Mouse (Mus musculus) stomach, embryonic 15.5 days (tissue): ENCODE results near the gene Mnd1. TPM values are rescaled to one million over a fixed set of nuclear protein-coding genes. Genes with fewer than 3 reads are reported as not detected.
A peak's percentile ranks its signal among the peaks of the same experiment; 100 is the strongest.

ENCODE experiments used
- ATAC-seq: fragments of 200-750 bp; cut with Nextera tagmentation; 2 replicates; pipeline ENCODE4 v1.8.0; 2017; ENCODE audit warnings: low read depth, moderate number of reproducible peaks, moderate TSS enrichment; ENCODE audit not compliant: insufficient read depth, low FRiP score
- H3K27ac ChIP-seq: fragments of 300-500 bp; sonication (generic); 2 replicates; pipeline ENCODE4 v1.5.1; 2015; ENCODE audit warnings: mild to moderate bottlenecking, inconsistent platforms
- H3K27me3 ChIP-seq: fragments of 300-500 bp; sonication (generic); replicated peaks from 2 replicates; pipeline ENCODE4 v1.6.1; 2015; ENCODE audit warnings: inconsistent platforms
- H3K36me3 ChIP-seq: fragments of 300-500 bp; sonication (generic); 2 replicates; pipeline ENCODE4 v1.6.1; 2015; ENCODE audit warnings: inconsistent platforms
- H3K4me1 ChIP-seq: fragments of 300-500 bp; sonication (generic); 2 replicates; pipeline ENCODE4 v1.6.1; 2015; ENCODE audit warnings: inconsistent platforms
- H3K4me2 ChIP-seq: fragments of 300-500 bp; sonication (generic); 2 replicates; pipeline ENCODE4 v1.6.1; 2015; ENCODE audit warnings: mild to moderate bottlenecking, inconsistent platforms
- H3K4me3 ChIP-seq: fragments of 300-500 bp; sonication (generic); replicated peaks from 2 replicates; pipeline ENCODE4 v1.5.1; 2015; ENCODE audit warnings: inconsistent platforms
- H3K9ac ChIP-seq: fragments of 300-500 bp; sonication (generic); 2 replicates; pipeline ENCODE4 v1.6.1; 2015; ENCODE audit warnings: inconsistent platforms
- H3K9me3 ChIP-seq: fragments of 300-500 bp; sonication (generic); 2 replicates; pipeline ENCODE4 v1.6.1; 2016; ENCODE audit warnings: inconsistent platforms
- WGBS: fragments of 180-500 bp; shearing (Covaris S2); methylation state at CpG from one replicate; pipeline ENCODE4 v1.1.7; 2015; 5-methylcytosine and 5-hydroxymethylcytosine counted together
- polyA plus RNA-seq: library from polyadenylated mRNA; unstranded; fragments of >200 nt; fragmentation: Nextera tagmentation; extraction: Ambion mirVana; gene quantifications from 2 replicates; pipeline ENCODE4 v1.2.1, GENCODE M21; 2015

Gene Mnd1
- polyA plus RNA-seq, 1 experiment from 2014 or later, result 12.7 TPM

DNA sequence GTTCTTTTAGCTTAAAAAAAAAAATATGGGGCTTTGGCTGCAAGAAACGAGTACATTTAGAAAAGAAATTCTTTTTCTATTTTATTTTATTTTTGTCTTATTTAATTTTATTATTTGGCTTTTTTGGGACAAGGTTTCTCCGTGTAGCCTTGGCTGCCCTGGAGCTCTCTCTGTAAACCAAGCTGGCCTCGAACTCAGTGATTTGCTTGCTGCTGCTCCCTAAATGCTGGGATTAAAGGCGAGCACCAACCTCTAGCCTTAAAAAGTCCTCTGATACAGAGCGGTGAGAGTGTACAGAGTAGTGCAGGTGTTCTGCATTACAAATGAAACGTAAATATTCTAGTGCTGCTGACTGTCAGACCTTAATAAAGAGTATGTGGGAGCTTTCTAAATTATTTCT is 519 bp upstream of the Mnd1 start:
- Histone ChIP-seq H3K4me3 (no peak overlapping the region; the same call in 1 of the 2 replicates), H3K4me2 (peak overlapping the region; percentile 100; the same call in 1 of the 2 replicates), H3K36me3 (no peaks in the 10 kb centered on the region), H3K9me3 (no peaks in the 10 kb centered on the region), H3K27ac (peak overlapping the region; percentile 74; the same call in 1 of the 2 replicates), H3K27me3 (no peaks in the 10 kb centered on the region), H3K4me1 (peaks cover 4% of the 10 kb centered on the region; the same call in 1 of the 2 replicates), H3K9ac (no peak overlapping the region)
- no peak for ATAC-seq
- 34% methylated on average over 6 of the region's 6 CpGs for WGBS

DNA sequence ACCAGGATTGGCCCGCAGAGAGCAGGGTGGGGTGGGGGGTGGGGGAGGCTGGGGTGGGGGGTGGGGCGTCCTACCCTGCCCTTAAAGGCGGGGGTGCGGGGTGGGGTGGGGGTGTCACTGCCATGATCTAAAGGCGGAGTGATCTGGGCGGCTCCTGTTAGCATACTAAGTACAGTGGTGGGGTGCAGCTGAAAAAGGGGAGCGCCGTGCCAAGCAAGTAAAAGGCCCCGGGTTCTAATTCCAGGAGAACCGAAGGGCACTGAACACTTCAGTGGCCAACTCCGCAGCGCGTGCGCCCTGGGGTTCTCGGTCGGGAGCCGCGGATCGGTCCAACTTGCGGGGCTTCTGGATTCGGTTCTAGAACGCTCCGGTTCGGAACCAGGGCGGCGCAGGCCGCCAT is 440 bp downstream of the Mnd1 start:
- ATAC-seq, result peak; percentile 15
- H3K36me3 ChIP-seq, result no peaks in the 10 kb centered on the region
- WGBS, result 1% methylated on average over 27 of the region's 27 CpGs
- H3K27ac ChIP-seq, result peak overlapping the region; percentile 74
- H3K4me1 ChIP-seq, result peaks cover 4% of the 10 kb centered on the region; the same call in 1 of the 2 replicates
- no peaks in the 10 kb centered on the region for H3K27me3 ChIP-seq
- peak overlapping the region; percentile 48; the same call in 1 of the 2 replicates for H3K9ac ChIP-seq
- peak overlapping the region; percentile 100 for H3K4me2 ChIP-seq
- no peaks in the 10 kb centered on the region for H3K9me3 ChIP-seq
- peak overlapping the region; percentile 61 for H3K4me3 ChIP-seq

DNA sequence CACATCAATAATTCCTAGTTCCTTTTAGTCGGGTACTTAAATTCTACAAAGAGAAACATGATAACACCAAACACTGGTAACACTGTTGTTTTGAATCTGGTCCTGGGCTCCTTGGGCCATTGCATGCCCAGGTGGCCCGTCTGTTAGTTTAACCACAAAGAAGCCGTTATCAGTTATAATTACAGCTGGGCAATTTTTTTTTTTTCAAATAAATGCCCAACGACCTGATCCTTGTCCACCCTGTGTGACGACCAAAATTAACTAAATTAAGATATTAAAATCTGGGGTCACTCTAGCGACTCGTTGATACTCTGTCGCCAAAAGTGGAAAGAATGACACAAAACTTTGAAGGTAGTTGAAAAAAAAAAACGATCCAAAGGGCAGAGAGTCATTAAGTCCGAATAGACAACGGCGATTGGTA is 855 bp downstream of the Mnd1 start:
- no peak for ATAC-seq
- peak overlapping the region; percentile 100 for H3K4me2 ChIP-seq
- peaks cover 4% of the 10 kb centered on the region; the same call in 1 of the 2 replicates for H3K4me1 ChIP-seq
- peak overlapping the region; percentile 61 for H3K4me3 ChIP-seq
- no peaks in the 10 kb centered on the region for H3K9me3 ChIP-seq
- peak overlapping the region; percentile 4; the same call in 1 of the 2 replicates for H3K27ac ChIP-seq
- no peaks in the 10 kb centered on the region for H3K36me3 ChIP-seq
- WGBS, result 11% methylated on average over 12 of the region's 12 CpGs
- no peak overlapping the region for H3K9ac ChIP-seq
- no peaks in the 10 kb centered on the region for H3K27me3 ChIP-seq

DNA sequence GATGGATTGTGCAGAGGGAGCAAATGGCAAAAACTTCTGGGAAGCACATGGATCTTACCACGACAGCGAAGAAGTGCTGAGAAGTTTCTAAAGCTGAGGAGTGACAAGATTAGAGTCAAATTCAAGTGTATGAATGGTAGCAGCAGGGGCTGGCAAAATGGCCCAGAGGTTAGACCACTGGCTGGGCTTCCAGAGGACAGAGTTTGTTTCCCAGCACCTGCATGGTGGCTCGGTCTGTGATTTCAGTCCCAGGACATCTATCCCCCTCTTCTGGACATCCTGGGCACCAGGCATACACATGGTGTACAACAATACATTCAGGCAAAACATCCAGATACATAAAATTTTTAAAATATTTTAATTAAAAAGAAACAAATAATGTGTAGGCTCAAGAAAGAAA is 5.8 kb downstream of the Mnd1 start:
- H3K4me2 ChIP-seq, result no peak overlapping the region
- no peaks in the 10 kb centered on the region for H3K36me3 ChIP-seq
- H3K4me3 ChIP-seq, result no peak overlapping the region
- ATAC-seq, result no peak
- H3K4me1 ChIP-seq, result peaks cover 4% of the 10 kb centered on the region; the same call in 1 of the 2 replicates
- 88% methylated on average over 3 of the region's 3 CpGs for WGBS
- no peak overlapping the region for H3K27ac ChIP-seq
- H3K27me3 ChIP-seq, result no peaks in the 10 kb centered on the region
- no peaks in the 10 kb centered on the region for H3K9me3 ChIP-seq
- no peak overlapping the region for H3K9ac ChIP-seq

DNA sequence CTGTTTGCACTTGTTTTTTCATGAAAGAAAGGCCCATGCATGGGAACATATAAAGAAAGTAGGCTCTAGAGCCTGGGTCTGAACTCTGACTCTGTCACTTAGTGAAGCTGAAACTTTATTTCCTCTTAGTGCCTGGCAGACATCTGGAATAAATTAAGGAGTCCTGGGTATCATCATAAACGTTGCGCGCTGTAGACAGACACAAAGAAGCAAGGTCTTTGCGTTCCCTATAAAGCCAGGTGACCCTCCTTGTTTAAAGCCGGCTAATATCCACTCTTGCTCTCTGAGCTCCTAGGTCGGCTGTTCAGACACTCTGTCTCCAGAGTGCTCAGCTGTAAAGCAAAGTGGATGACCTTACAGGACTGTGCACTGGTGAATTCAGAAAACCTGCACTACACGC is 14.6 kb downstream of the Mnd1 start:
- no peaks in the 10 kb centered on the region for H3K27me3 ChIP-seq
- H3K36me3 ChIP-seq, result no peaks in the 10 kb centered on the region
- no peak overlapping the region for H3K9ac ChIP-seq
- H3K27ac ChIP-seq, result no peak overlapping the region
- H3K9me3 ChIP-seq, result no peaks in the 10 kb centered on the region
- no peak overlapping the region for H3K4me2 ChIP-seq
- H3K4me1 ChIP-seq, result no peaks in the 10 kb centered on the region
- H3K4me3 ChIP-seq, result no peak overlapping the region
- ATAC-seq, result no peak
- 53% methylated on average over 7 of the region's 7 CpGs for WGBS

DNA sequence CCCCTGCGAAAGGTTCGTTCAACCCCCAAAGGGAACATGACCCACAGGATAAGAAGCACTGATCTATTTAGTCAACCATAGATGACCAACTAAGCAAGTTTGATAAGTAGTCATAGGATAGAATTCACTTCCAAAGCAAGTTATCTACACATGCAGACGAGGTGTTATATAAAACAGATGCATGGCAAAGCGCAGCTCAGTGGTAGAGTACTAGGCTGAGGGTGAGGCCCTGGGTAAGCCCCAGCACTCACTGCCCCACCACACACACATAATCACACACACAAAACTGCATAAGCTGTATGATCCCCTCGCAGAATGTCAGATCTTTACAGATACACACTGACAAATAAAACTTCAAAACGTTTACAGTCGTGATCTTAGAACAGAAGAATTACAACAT is 19.1 kb downstream of the Mnd1 start:
- Histone ChIP-seq H3K4me3 (no peak overlapping the region), H3K4me2 (no peak overlapping the region), H3K27me3 (no peaks in the 10 kb centered on the region), H3K27ac (no peak overlapping the region), H3K36me3 (no peaks in the 10 kb centered on the region), H3K9ac (no peak overlapping the region), H3K9me3 (no peaks in the 10 kb centered on the region), H3K4me1 (no peaks in the 10 kb centered on the region)
- ATAC-seq, result no peak
- WGBS, result 70% methylated on average over 7 of the region's 7 CpGs

DNA sequence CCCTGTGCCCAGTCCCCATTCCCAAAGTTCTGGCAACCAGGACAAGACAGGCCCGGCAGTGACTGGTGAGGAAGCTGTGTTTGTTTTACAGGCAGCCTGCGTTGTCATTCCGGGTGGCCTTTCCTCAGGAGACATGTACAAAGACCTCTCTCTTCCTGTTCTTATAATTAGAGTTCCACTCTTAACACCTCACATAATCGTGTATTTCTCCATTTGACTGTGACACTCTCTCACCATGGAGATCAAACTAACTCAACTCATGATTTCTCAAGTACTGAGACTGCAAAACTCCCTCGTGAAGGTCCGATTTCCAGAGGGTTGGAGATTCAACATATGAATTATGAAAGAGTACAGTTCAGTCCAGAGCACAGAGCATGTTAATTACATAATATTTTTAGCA is 19.7 kb downstream of the Mnd1 start:
- no peaks in the 10 kb centered on the region for H3K9me3 ChIP-seq
- H3K4me3 ChIP-seq, result no peak overlapping the region
- H3K27me3 ChIP-seq, result no peaks in the 10 kb centered on the region
- ATAC-seq, result no peak
- H3K4me1 ChIP-seq, result no peaks in the 10 kb centered on the region
- no peak overlapping the region for H3K27ac ChIP-seq
- 0 out of 2 replicates have a peak overlapping the region, but pooled peaks have one; percentile 22 for H3K4me2 ChIP-seq
- WGBS, result 61% methylated on average over 6 of the region's 6 CpGs
- H3K9ac ChIP-seq, result no peak overlapping the region
- H3K36me3 ChIP-seq, result no peaks in the 10 kb centered on the region

DNA sequence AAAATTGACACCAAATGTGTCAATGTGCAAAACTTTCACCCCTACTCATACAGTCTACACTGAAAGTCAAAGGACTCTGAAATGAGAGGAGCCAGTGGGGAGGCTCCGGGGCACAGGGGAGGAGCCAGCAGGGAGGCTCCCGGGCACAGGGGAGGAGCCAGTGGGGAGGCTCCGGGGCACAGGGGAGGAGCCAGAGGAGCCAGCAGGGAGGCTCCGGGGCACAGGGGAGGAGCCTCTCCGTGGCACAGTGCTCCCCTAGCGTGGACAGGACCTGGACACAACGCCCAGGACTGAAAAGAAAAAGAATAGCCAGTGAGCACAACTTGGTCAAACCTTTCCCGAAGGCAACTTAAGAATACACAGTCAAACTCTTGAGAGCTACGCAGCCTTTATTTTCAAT is 20.2 kb downstream of the Mnd1 start:
- Histone ChIP-seq H3K4me1 (no peaks in the 10 kb centered on the region), H3K27ac (no peak overlapping the region), H3K27me3 (no peaks in the 10 kb centered on the region), H3K9ac (no peak overlapping the region), H3K4me3 (no peak overlapping the region), H3K9me3 (no peaks in the 10 kb centered on the region), H3K36me3 (no peaks in the 10 kb centered on the region), H3K4me2 (0 out of 2 replicates have a peak overlapping the region, but pooled peaks have one; percentile 22)
- peak; percentile 95 for ATAC-seq
- WGBS, result 37% methylated on average over 9 of the region's 9 CpGs

DNA sequence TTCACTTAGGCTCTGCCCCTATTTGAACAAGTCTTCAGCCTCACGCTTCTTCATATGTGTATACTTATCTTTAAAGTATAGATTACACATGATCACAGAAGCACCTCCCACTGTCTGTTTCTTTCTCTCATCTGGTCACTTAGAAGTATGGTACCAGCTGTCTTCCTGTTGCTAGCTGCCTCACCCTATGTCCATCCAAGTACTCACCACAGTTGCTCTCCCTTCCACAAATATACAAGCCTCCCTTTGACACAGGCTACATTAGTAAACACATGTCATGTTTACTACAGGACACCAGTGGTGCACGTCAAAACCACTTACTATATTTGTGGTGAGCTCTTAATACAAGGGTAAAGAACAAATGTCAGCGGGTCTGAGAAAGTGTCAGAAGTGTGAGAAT is 24.2 kb downstream of the Mnd1 start:
- Histone ChIP-seq H3K27ac (no peak overlapping the region), H3K9ac (no peak overlapping the region), H3K27me3 (no peaks in the 10 kb centered on the region), H3K36me3 (no peaks in the 10 kb centered on the region), H3K4me2 (no peak overlapping the region), H3K4me1 (peaks cover 3% of the 10 kb centered on the region; the same call in 1 of the 2 replicates), H3K4me3 (no peak overlapping the region), H3K9me3 (no peaks in the 10 kb centered on the region)
- 66% methylated on average over 3 of the region's 3 CpGs for WGBS
- ATAC-seq, result no peak

DNA sequence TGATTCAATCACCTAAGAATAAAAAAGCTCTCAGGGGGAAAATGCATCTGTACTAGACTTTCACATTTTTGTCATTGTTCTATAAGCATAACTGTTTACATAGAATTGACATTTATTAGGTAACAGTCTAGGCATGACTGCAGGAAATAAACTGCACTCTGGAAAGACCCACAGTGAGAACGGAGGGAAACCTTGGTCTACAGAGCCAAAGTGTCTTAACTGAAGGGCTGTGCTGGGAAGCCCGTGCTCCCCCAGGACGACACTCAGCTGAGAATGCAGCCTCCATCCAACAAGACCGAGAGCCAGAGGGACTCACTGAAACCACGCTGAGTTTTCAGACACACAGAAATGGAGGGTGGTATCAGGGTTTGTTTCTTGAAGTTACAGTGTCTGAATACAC is 24.8 kb downstream of the Mnd1 start:
- WGBS, result 39% methylated on average over 5 of the region's 5 CpGs

DNA sequence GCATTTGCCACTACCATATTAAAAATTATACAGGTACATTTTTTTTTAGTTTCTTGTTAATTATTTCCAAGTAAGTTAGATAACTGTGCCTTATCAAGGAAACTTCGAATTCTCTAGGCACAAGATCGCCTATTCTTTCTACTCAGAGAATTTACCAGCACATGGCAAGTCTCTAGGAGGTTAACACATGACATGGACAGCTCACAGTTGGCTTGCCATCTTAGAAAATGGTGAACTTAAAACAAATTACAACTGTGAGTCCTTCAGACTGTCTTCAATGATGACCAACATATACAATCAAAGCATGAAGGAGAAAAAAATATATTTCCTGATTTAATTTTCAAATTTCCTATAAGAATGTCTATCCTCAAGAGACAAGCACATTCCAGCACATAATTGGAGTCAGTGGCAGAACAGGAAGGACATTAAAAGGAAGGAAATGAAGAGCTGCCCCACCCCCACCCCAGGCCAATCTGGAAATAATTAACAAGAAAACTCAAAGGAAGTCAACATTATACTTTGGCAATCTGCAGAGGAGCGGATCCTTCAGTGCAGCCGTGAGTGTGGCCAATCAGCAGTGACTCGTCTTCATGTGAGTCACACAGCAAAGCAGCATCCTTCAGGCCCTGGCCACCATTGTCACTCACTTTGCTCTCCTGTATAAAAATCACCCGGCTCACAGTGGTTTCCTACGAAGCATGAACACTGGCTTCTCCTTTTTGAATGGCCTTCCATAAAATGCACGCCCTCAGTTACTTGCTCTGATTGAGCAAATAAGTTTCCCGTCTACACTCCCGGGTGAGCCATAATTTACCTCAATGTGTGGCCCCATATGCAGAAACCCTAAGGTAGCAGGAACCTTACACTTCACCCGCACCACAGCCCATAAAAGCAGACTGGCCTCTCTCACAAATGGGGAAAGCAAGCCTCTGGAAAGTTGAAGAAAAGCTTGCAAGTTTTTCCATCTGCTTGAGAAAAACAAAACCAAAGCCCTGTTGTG is 26.4 kb downstream of the Mnd1 start:
- peak overlapping the region; percentile 0; the same call in 1 of the 2 replicates for H3K27ac ChIP-seq
- H3K27me3 ChIP-seq, result no peaks in the 10 kb centered on the region
- no peak overlapping the region for H3K4me3 ChIP-seq
- H3K9ac ChIP-seq, result no peak overlapping the region
- H3K9me3 ChIP-seq, result no peaks in the 10 kb centered on the region
- H3K36me3 ChIP-seq, result no peaks in the 10 kb centered on the region
- 59% methylated on average over 11 of the region's 11 CpGs for WGBS
- H3K4me1 ChIP-seq, result peaks cover 5% of the 10 kb centered on the region; the same call in 1 of the 2 replicates
- no peak overlapping the region for H3K4me2 ChIP-seq
- 0 out of 2 replicates have a peak, but pooled peaks have one; percentile 27 for ATAC-seq

More for the DNA sequence above, 24.8 kb downstream of the Mnd1 start:
- Histone ChIP-seq H3K36me3 (no peaks in the 10 kb centered on the region), H3K4me2 (no peak overlapping the region), H3K27me3 (no peaks in the 10 kb centered on the region), H3K9me3 (no peaks in the 10 kb centered on the region), H3K27ac (no peak overlapping the region), H3K4me1 (peaks cover 4% of the 10 kb centered on the region; the same call in 1 of the 2 replicates), H3K9ac (no peak overlapping the region), H3K4me3 (no peak overlapping the region)
- ATAC-seq, result no peak

DNA sequence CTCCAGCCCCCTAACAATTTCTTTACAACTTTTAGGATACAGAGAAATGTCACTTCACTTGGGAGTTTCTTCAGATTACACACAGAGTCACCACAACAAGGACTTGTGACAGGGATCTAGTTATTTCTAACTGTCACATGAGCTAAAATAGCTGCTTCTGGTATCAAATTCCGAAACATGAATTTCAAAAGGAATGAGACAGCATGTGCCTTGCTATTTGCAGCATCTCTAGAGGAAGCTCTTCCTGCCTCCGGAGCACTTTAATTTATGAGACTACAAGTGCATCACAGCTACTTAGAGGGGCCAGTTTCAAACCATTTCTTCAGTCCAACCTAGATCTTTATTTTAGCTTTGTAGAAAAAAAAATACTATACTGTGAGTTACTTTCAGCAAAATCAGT is 28.2 kb downstream of the Mnd1 start:
- Histone ChIP-seq H3K9me3 (no peaks in the 10 kb centered on the region), H3K27me3 (no peaks in the 10 kb centered on the region), H3K36me3 (no peaks in the 10 kb centered on the region), H3K4me3 (no peak overlapping the region), H3K9ac (no peak overlapping the region), H3K27ac (no peak overlapping the region), H3K4me2 (no peak overlapping the region), H3K4me1 (peaks cover 5% of the 10 kb centered on the region; the same call in 1 of the 2 replicates)
- WGBS, result 74% methylated on average over 2 of the region's 2 CpGs
- ATAC-seq, result no peak
